Comparison of ENCODE assay signal across 8 mouse cellular contexts in genomic region chr5:43234321-43235185, GRCm38 (mm10). TPM values are rescaled to one million over a fixed set of nuclear protein-coding genes. Genes with fewer than 3 reads are reported as not detected.
DNase-seq lines count a peak whose midpoint lies in the region; ATAC-seq lines count a peak whose summit lies in the region.

No protein-coding gene starts in this region.

- intact Hi-C loops in left cerebral cortex, postnatal 14 days (cut with DNase I): loop anchor here (10.0 kb wide), 4 partner anchors 120 to 1350 kb away; no protein-coding TSS in a partner anchor

- peaks cover 8% of the 10 kb centered on the region for H3K36me3 ChIP-seq in hindbrain, embryonic 14.5 days (replicated peaks; ENCODE audit: control insufficient read depth, insufficient read depth)
- no peaks in the 10 kb centered on the region for H3K36me3 ChIP-seq in midbrain, embryonic 10.5 days

- peak overlapping the region; percentile 100 for H3K4me3 ChIP-seq in hindbrain, embryonic 14.5 days (replicated peaks; ENCODE audit: low read length)
- peak overlapping the region; percentile 93 for H3K4me3 ChIP-seq in midbrain, embryonic 10.5 days

- H3K9ac ChIP-seq in hindbrain, embryonic 14.5 days: peak overlapping the region; percentile 100

- peak; percentile 65 for DNase-seq in NIH3T3 (ENCODE audit: low read depth)
- peak; percentile 68 for DNase-seq in cerebellum, adult 11-12 months
- DNase-seq in frontal cortex, postnatal 10 days (ENCODE audit: low spot score in 2 of 2): peak; percentile 47 to 54
- DNase-seq in hindbrain, embryonic 14.5 days (ENCODE audit: low spot score): no peak
- DNase-seq in left cerebral cortex, postnatal 14 days (ENCODE audit: low spot score in 2 of 2): peak; percentile 32 to 39
- DNase-seq in midbrain, embryonic 10.5 days (ENCODE audit: low spot score): peak; percentile 70
- DNase-seq in right cerebral cortex, postnatal 36 days (ENCODE audit: low spot score in 2 of 2): peak; percentile 18 to 30

- H3K4me2 ChIP-seq in hindbrain, embryonic 14.5 days (replicated peaks): peak overlapping the region; percentile 68

- peak overlapping the region; percentile 100 for H3K27ac ChIP-seq in hindbrain, embryonic 14.5 days
- H3K27ac ChIP-seq in midbrain, embryonic 10.5 days (replicated peaks): peak overlapping the region; percentile 93

- H3K9me3 ChIP-seq in hindbrain, embryonic 14.5 days (ENCODE audit: control insufficient read depth, low read length): no peaks in the 10 kb centered on the region
- H3K9me3 ChIP-seq in midbrain, embryonic 10.5 days (replicated peaks): no peaks in the 10 kb centered on the region

- H3K4me1 ChIP-seq in hindbrain, embryonic 14.5 days (replicated peaks; ENCODE audit: control insufficient read depth, insufficient read depth, low read length): peaks cover 23% of the 10 kb centered on the region
- H3K4me1 ChIP-seq in midbrain, embryonic 10.5 days: peaks cover 23% of the 10 kb centered on the region

- H3K27me3 ChIP-seq in hindbrain, embryonic 14.5 days (ENCODE audit: control insufficient read depth, insufficient read depth, low read length): no peaks in the 10 kb centered on the region
- peaks cover 27% of the 10 kb centered on the region for H3K27me3 ChIP-seq in midbrain, embryonic 10.5 days (ENCODE audit: low read depth, poor library complexity, severe bottlenecking)

- under 1% methylated on average over 72 of the region's 113 CpGs for WGBS in hindbrain, embryonic 14.5 days
- WGBS in midbrain, embryonic 10.5 days: under 1% methylated on average over 79 of the region's 113 CpGs

- peak; percentile 25 for ATAC-seq in hindbrain, embryonic 14.5 days (ENCODE audit: low FRiP score)
- no peak for ATAC-seq in erythroid progenitor cell, adult 5-6 weeks (replicated peaks; ENCODE audit: low FRiP score, poor library complexity, severe bottlenecking)

RNA-seq across cellular contexts. Expression of gene Cpeb2, which starts 1.6 kb away (rescaled TPM):
- polyA plus RNA-seq in hindbrain, embryonic 14.5 days (2014; fragmentation: Nextera tagmentation; extraction: Ambion mirVana): 25.6 and 27.6 TPM in 2 replicates
- total RNA-seq in left cerebral cortex, postnatal 14 days (2021): 10 to 100 TPM; 56.6 to 61.6 TPM
- polyA plus RNA-seq in midbrain, embryonic 10.5 days (2016; fragmentation: Nextera tagmentation; extraction: Ambion mirVana): 2.3 and 2.8 TPM in 2 replicates
- total RNA-seq in erythroid progenitor cell, adult 5-6 weeks (2015; ENCODE audit: low replicate concordance): under 0.01 and 2.5 TPM in 2 replicates
- 1.0 TPM in 1 of 2 replicates, not detected in the other for total RNA-seq in erythroid progenitor cell, adult 5-6 weeks (2017; ENCODE audit: low replicate concordance)

Comparison
In these comparisons a context has a peak if more than half of its experiments do, and no peak if none do; other contexts are left out.
1. RNA of gene Cpeb2, which starts 1.6 kb away (total RNA-seq): 56.6 to 61.6 TPM in left cerebral cortex, postnatal 14 days; under 0.01 to 2.5 TPM in erythroid progenitor cell, adult 5-6 weeks; every median in the first group is over 10 times any median in the second.